Mouse (Mus musculus) adipose tissue, adult 10 weeks (tissue): ENCODE data around the gene Hoxb7. TPM values are rescaled to one million over a fixed set of nuclear protein-coding genes. Genes with fewer than 3 reads are reported as not detected.

Source experiments
- polyA plus RNA-seq: library from polyadenylated mRNA; stranded (reverse); fragments of 350-450 nt; fragmentation: Illumina TruSeq; extraction: RNeasy Lipid Tissue Mini Kit (QIAGEN cat#74804); gene quantifications from one replicate; pipeline ENCODE4 v1.2.3, GENCODE M21; 2014; ENCODE audit warnings: low read depth, low replicate concordance

The Hoxb7 gene
- 116 TPM for polyA plus RNA-seq

DNA sequence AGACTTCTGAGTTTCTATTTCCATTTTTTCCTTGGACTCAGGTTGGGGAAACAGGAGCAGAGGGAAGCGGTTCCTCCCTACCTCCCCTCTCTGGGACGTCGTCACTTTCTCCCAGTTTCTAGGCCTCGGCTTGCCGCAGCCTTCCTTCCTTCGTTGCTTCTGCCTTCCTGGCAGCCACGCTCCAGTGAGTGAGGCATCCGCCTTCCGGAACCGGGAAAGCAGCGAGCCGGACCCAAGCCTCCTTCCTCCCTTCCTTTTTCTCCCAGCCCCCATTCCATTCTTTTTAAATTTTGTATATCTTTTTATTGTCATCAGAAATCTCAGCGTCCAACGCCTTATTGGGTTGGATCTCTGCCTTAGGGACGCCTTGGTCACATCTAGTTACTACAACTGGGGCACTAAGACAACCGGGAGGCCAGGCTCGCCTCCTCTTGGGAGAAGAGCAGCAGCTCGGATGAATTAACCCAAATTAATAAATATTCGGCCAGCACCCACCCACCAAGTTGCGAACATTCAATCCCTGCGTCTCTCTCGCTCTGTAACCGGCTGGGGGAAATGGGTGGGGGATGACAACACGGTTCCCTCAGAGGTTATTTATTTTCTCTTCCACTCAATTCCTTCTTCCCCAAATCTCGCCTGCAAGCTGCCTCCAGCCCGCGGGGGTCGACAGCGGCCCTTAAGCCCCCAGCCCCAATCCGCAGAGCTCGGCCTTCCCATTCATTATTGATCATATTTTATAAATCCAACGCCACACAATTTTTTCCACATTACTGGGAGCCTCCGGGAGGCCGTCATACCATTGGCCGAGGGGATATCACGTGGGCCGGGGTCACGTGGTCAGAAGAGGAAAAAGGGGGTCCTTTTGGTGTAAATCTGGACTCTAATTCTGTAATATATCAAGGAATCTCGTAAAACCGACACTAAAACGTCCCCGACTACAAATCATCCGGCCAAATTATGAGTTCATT, at the start of gene Hoxb7:
TSS of gene Hoxb7 (plus strand) at position 853 of the 968 bp plus-strand sequence.

DNA sequence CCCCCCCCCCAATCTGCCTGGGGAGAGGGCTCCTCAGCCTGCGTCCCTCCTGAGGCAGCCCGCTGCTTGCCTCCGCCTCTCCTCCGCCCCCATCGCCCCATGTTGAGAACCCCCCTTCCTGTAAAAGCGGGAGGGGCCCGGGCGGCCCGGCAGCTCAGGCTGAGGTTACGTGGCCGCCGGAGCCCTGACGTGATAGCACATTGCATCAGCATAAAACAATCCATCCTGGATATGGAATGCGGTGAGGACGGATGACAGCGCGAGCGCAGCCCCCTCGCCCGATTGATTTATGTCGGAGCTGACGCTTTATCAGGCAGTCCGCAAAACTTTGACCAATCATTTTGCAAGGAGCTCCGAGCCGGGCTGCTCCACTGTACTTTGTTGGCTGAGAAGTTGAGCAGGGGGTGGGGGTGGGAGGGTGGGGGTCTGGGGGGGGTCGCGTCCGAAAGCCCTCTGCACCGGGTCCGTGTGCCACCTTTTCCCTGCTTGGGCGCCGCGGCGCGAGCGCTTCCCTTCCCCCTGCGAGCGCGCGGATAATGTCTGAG, 15.4 kb upstream of the Hoxb7 start, which contains the start of gene Hoxb9:
TSS of gene Hoxb9 (plus strand) at position 462 of the 545 bp plus-strand sequence.

GRCm38 (mm10) chr11:96281855-96282570, 4.4 kb upstream of the Hoxb7 start, which contains the start of gene Hoxb8:
Hoxb8 (plus strand) TSS chr11:96281905.

GRCm38 (mm10) chr11:96291681-96292564, 5.5 kb downstream of the Hoxb7 start, which contains the start of gene Hoxb6:
Hoxb6 (plus strand) TSS chr11:96292476.

DNA sequence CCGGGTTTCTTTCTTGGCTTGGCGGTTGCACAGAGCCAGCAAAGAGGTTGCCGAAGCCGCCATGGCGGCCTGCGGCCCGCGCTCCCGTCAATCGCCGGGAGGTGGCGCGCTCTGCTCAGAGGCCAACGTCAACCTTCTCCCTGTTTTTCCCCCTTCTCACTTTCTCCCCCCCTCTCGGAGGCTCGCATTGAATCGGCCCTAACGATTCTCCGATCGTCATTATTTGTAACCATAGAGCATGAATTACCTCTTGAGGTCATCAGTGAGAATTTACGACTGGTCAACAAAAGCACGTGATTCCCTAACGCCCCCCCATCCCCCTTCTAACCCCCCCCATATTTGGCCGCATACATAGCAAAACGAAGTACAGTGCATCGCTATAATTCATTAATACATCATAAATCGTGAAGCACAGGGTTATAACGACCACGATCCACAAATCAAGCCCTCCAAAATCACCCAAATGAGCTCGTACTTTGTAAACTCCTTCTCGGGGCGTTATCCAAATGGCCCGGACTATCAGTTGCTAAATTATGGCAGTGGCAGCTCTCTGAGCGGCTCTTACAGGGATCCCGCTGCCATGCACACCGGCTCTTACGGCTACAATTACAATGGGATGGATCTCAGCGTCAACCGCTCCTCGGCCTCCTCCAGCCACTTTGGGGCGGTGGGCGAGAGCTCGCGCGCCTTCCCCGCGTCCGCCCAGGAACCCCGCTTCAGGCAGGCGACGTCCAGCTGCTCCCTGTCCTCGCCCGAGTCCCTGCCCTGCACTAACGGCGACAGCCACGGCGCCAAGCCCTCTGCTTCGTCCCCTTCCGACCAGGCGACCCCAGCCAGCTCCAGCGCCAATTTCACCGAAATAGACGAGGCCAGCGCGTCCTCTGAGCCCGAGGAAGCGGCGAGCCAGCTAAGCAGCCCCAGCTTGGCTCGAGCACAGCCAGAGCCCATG, 17.0 kb downstream of the Hoxb7 start, which contains the start of gene Hoxb5:
TSS of gene Hoxb5 (plus strand) at position 186 of the 949 bp plus-strand sequence.

DNA sequence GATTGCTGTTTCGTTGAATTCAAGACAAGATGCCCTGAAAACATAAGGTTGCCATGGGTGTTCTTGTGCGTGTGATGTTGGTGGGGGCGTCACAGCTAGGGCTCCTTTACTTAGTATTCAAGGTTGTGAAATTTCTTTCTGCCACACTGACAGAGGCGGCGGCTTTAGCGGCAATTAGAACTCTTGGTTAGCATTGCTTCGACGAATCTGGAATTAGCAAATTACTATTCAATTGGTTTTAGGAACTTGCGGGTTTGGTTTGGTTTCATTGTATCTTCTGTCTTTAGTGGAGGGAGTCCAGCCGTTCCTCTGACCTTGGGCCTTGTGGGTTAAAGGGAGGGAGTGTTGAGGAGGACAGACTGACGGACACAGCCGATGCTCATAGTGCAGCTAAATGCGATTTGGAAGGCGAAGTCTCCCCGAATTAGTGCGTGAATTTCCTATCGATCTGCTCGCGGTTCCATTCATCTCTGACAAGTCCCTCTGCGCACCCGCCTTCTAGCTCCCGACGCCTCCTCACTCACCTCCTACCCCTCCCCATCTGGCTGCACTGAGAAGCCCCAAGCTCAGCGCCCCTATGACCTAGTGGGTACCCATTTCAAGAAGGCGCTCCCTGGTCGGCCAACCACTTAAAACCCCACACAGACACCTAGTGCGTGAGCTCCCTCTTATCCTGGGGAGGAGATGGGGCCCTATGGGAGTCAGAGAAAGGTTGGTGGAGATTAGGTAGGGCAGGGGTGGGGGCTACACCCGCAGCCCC, 31.4 kb downstream of the Hoxb7 start, which contains the start of gene Hoxb4:
TSS of gene Hoxb4 (plus strand) at position 660 of the 760 bp plus-strand sequence.

GRCm38 (mm10) chr11:96323154-96323553, 36.7 kb downstream of the Hoxb7 start, which contains the start of gene Hoxb3:
Hoxb3 (plus strand) TSS chr11:96323326.

Other genes starting within 250 kb of the Hoxb7 start
- gene Ube2z, start 221.2 kb upstream of the Hoxb7 start, polyA plus RNA-seq: 99.9 TPM
- 395 TPM for gene Atp5g1, start 211.0 kb upstream of the Hoxb7 start, polyA plus RNA-seq
- gene Calcoco2, start 174.7 kb upstream of the Hoxb7 start, polyA plus RNA-seq: not detected
- 2.7 TPM for gene Ttll6, start 152.8 kb upstream of the Hoxb7 start, polyA plus RNA-seq
- not detected for gene Hoxb13, start 92.3 kb upstream of the Hoxb7 start, polyA plus RNA-seq
- 42.4 TPM for gene Hoxb9, start 15.2 kb upstream of the Hoxb7 start, polyA plus RNA-seq
- 94.4 TPM for gene Hoxb8, start 4.7 kb upstream of the Hoxb7 start, polyA plus RNA-seq
- gene Hoxb6, start 5.9 kb downstream of the Hoxb7 start, polyA plus RNA-seq: 132 TPM
- gene Hoxb5, start 16.7 kb downstream of the Hoxb7 start, polyA plus RNA-seq: 21.8 TPM
- gene Hoxb4, start 31.6 kb downstream of the Hoxb7 start, polyA plus RNA-seq: 25.8 TPM
- gene Hoxb3, start 36.7 kb downstream of the Hoxb7 start, polyA plus RNA-seq: 40.3 TPM
- 24.6 TPM for gene Hoxb2, start 63.9 kb downstream of the Hoxb7 start, polyA plus RNA-seq
- 2.2 TPM for gene Hoxb1, start 79.1 kb downstream of the Hoxb7 start, polyA plus RNA-seq
- gene Skap1, start 178.0 kb downstream of the Hoxb7 start, polyA plus RNA-seq: 19.1 TPM